Mouse (Mus musculus) C2C12 (cell line): ENCODE data around the gene Abcb11. TPM values are rescaled to one million over a fixed set of nuclear protein-coding genes. Genes with fewer than 3 reads are reported as not detected.
A peak's percentile ranks its signal among the peaks of the same experiment; 100 is the strongest.
"Not testable (repeated sequence)": the region's sequence is repeated elsewhere in the genome, so short reads cannot be mapped to it uniquely, and the experiment has no call there.

Source experiments
- H3K27me3 ChIP-seq: one replicate; pipeline ENCODE4 v1.6.1; 2011; ENCODE audit not compliant: control insufficient read depth, insufficient read depth, insufficient read length
- H3K36me3 ChIP-seq: one replicate; pipeline ENCODE4 v1.6.1; 2011; ENCODE audit not compliant: control insufficient read depth, insufficient read depth
- H3K4me3 ChIP-seq: one replicate; pipeline ENCODE4 v1.5.1; 2011; ENCODE audit warnings: mild to moderate bottlenecking, control low read depth; ENCODE audit not compliant: poor library complexity, insufficient read depth, severe bottlenecking
- H3K79me2 ChIP-seq: one replicate; pipeline ENCODE4 v1.6.1; 2011; ENCODE audit not compliant: control insufficient read depth, insufficient read depth
- H3K79me3 ChIP-seq: one replicate; pipeline ENCODE4 v1.6.1; 2011; ENCODE audit warnings: low read depth, control low read depth
- H3ac ChIP-seq: one replicate; pipeline ENCODE3; 2011; ENCODE audit warnings: low read depth; ENCODE audit not compliant: control insufficient read depth, insufficient read length
- CEBPB ChIP-seq: IDR thresholded peaks from one replicate; pipeline ENCODE4 v1.6.1; 2011; ENCODE audit warnings: low read depth, mild to moderate bottlenecking, control low read depth, moderate library complexity
- CTCF ChIP-seq: IDR thresholded peaks from one replicate; pipeline ENCODE4 v1.5.1; 2011; ENCODE audit not compliant: control insufficient read depth, insufficient read depth, insufficient read length
- FOSL1 ChIP-seq: IDR thresholded peaks from one replicate; pipeline ENCODE4 v1.8.0; 2011; ENCODE audit warnings: mild to moderate bottlenecking, low read length; ENCODE audit not compliant: poor library complexity, insufficient read depth, severe bottlenecking
- MAX ChIP-seq: IDR thresholded peaks from one replicate; pipeline ENCODE4 v1.6.1; 2011; ENCODE audit warnings: mild to moderate bottlenecking, control low read depth
- MYOD1 ChIP-seq: IDR thresholded peaks from one replicate; pipeline ENCODE4 v1.6.1; 2011; ENCODE audit warnings: low read depth; ENCODE audit not compliant: control insufficient read depth, insufficient read length
- MYOG ChIP-seq: IDR thresholded peaks from one replicate; pipeline ENCODE4 v1.6.1; 2011; ENCODE audit not compliant: control insufficient read depth, insufficient read length; ENCODE audit errors: extremely low read depth
- USF1 ChIP-seq: IDR thresholded peaks from one replicate; pipeline ENCODE4 v1.6.1; 2011; ENCODE audit warnings: low read depth, mild to moderate bottlenecking, control low read depth, moderate library complexity
- polyA plus RNA-seq: library from polyadenylated mRNA; unstranded; fragments of >200 nt; fragmentation: generic; extraction: Trizol; gene quantifications from one replicate; pipeline ENCODE4 v1.2.1, GENCODE M21; 2012; ENCODE audit warnings: missing spikeins

Abcb11 gene
- polyA plus RNA-seq, 1 experiment: 0.02 TPM

- no peak overlapping the region for H3ac ChIP-seq
- TF ChIP-seq USF1 (no peak), MYOG (no peak), FOSL1 (no peak), MYOD1 (no peak), CTCF (no peak), MAX (no peak), CEBPB (no peak)
- H3K36me3 ChIP-seq: no peaks in the 10 kb centered on the region
- H3K27me3 ChIP-seq: no peaks in the 10 kb centered on the region
- peaks cover 3% of the 10 kb centered on the region for H3K79me3 ChIP-seq
- H3K4me3 ChIP-seq: no peak overlapping the region
- no peaks in the 10 kb centered on the region for H3K79me2 ChIP-seq
Measured at GRCm38 (mm10) chr2:69379801-69380200, 37.4 kb upstream of the Abcb11 start.

GRCm38 (mm10) chr2:69376780-69377179 lies 34.4 kb upstream of the Abcb11 start:
- H3K79me3 ChIP-seq: no peaks in the 10 kb centered on the region
- H3K27me3 ChIP-seq: no peaks in the 10 kb centered on the region
- no peaks in the 10 kb centered on the region for H3K36me3 ChIP-seq
- H3ac ChIP-seq: no peak overlapping the region
- no peak overlapping the region for H3K4me3 ChIP-seq
- H3K79me2 ChIP-seq: no peaks in the 10 kb centered on the region
- TF ChIP-seq USF1 (no peak), CTCF (no peak), MAX (no peak), MYOG (no peak), MYOD1 (no peak), CEBPB (no peak), FOSL1 (no peak)

- H3K4me3 ChIP-seq: no peak overlapping the region
- no peaks in the 10 kb centered on the region for H3K36me3 ChIP-seq
- H3K79me3 ChIP-seq: no peaks in the 10 kb centered on the region
- H3ac ChIP-seq: no peak overlapping the region
- no peaks in the 10 kb centered on the region for H3K27me3 ChIP-seq
- TF ChIP-seq MAX (no peak), CTCF (no peak), FOSL1 (no peak)
- H3K79me2 ChIP-seq: no peaks in the 10 kb centered on the region
Measured at GRCm38 (mm10) chr2:69365275-69365674, 22.9 kb upstream of the Abcb11 start.

- no peaks in the 10 kb centered on the region for H3K79me2 ChIP-seq
- no peaks in the 10 kb centered on the region for H3K79me3 ChIP-seq
- H3K27me3 ChIP-seq: no peaks in the 10 kb centered on the region
- H3ac ChIP-seq: no peak overlapping the region
- TF ChIP-seq CEBPB (peak; percentile 78), USF1 (no peak), MYOG (no peak), MYOD1 (no peak), MAX (no peak)
- no peak overlapping the region for H3K4me3 ChIP-seq
- H3K36me3 ChIP-seq: no peaks in the 10 kb centered on the region
Measured at GRCm38 (mm10) chr2:69364831-69365230, 22.4 kb upstream of the Abcb11 start.

- H3K27me3 ChIP-seq, H3ac ChIP-seq, H3K79me3 ChIP-seq, H3K4me3 ChIP-seq, H3K79me2 ChIP-seq, H3K36me3 ChIP-seq: not testable (repeated sequence)
Measured at GRCm38 (mm10) chr2:69355402-69355801, 13.0 kb upstream of the Abcb11 start.

- TF ChIP-seq CEBPB: no peak
- TF ChIP-seq MAX: no peak
- no peak for TF ChIP-seq MYOG
- no peak for TF ChIP-seq USF1
- TF ChIP-seq MYOD1: no peak
- no peak for TF ChIP-seq CTCF
- Histone ChIP-seq H3K27me3 (no peaks in the 10 kb centered on the region), H3K36me3 (no peaks in the 10 kb centered on the region), H3K79me2 (no peaks in the 10 kb centered on the region), H3K4me3 (no peak overlapping the region), H3ac (no peak overlapping the region), H3K79me3 (no peaks in the 10 kb centered on the region)
Measured at GRCm38 (mm10) chr2:69341506-69341905, 910 bp downstream of the Abcb11 start.

GRCm38 (mm10) chr2:69331523-69331922 lies 10.9 kb downstream of the Abcb11 start:
- H3K79me3 ChIP-seq, H3K79me2 ChIP-seq, H3K36me3 ChIP-seq: not testable (repeated sequence)

More at GRCm38 (mm10) chr2:69331523-69331922, 10.9 kb downstream of the Abcb11 start:
- not testable (repeated sequence) for H3K27me3 ChIP-seq, H3ac ChIP-seq, H3K4me3 ChIP-seq
